Mouse (Mus musculus) macrophage (primary cell): ENCODE data around the gene Stambpl1. TPM values are rescaled to one million over a fixed set of nuclear protein-coding genes. Genes with fewer than 3 reads are reported as not detected.

Experiments
- H3K27ac ChIP-seq: fragments of 350-480 bp; formaldehyde crosslinking; 2 replicates; pipeline ENCODE4 v1.9.0; 2021
- H3K36me3 ChIP-seq: fragments of 350-480 bp; formaldehyde crosslinking; 2 replicates; pipeline ENCODE4 v1.9.0; 2021; ENCODE audit errors: inconsistent target
- H3K4me3 ChIP-seq: fragments of 350-480 bp; formaldehyde crosslinking; 2 replicates; pipeline ENCODE4 v1.9.0; 2021; ENCODE audit errors: inconsistent target
- H3K79me2 ChIP-seq: fragments of 350-480 bp; formaldehyde crosslinking; 2 replicates; pipeline ENCODE4 v1.9.0; 2021; ENCODE audit errors: inconsistent target
- WGBS: methylation state at CpG from one replicate; pipeline ENCODE4 v1.1.7; 2026; ENCODE audit warnings: inconsistent platforms; ENCODE audit not compliant: missing documents; 5-methylcytosine and 5-hydroxymethylcytosine counted together
- polyA plus RNA-seq: library from polyadenylated mRNA; stranded (reverse); fragments of 250-400 nt; gene quantifications from 3 replicates; pipeline ENCODE4 v1.2.4, GENCODE M21; 2018; ENCODE audit warnings: inconsistent platforms
- total RNA-seq, 78 experiments: library from RNA; depleted of rRNA; stranded (reverse); fragments of 250-400 nt; gene quantifications; 1 replicate in 9 of 78; 2 replicates in 24 of 78; 3 replicates in 43 of 78; 4 replicates in 2 of 78; pipeline ENCODE4 v1.2.4; 2018; ENCODE audit warnings: inconsistent platforms in 56 of 78

Stambpl1 gene
- 10 to 100 TPM in 22 of 26 experiments, 1 to 10 TPM in 4; 7.0 to 42.2 (median 22.8) TPM for total RNA-seq (2018; cell fraction: chromatin; rRNA removed)
- 10 to 100 TPM in 24 of 26 experiments, 1 to 10 TPM in 2; 8.7 to 35.3 (median 24.2) TPM for total RNA-seq (2018; cell fraction: cytosol; rRNA removed)
- 10 to 100 TPM in 25 of 26 experiments, 1 to 10 TPM in 1; 9.4 to 42.3 (median 21.2) TPM for total RNA-seq (2018; cell fraction: nucleus; rRNA removed)
- 17.9 to 23.8 TPM (median 22.2 TPM) in 3 replicates for polyA plus RNA-seq

DNA sequence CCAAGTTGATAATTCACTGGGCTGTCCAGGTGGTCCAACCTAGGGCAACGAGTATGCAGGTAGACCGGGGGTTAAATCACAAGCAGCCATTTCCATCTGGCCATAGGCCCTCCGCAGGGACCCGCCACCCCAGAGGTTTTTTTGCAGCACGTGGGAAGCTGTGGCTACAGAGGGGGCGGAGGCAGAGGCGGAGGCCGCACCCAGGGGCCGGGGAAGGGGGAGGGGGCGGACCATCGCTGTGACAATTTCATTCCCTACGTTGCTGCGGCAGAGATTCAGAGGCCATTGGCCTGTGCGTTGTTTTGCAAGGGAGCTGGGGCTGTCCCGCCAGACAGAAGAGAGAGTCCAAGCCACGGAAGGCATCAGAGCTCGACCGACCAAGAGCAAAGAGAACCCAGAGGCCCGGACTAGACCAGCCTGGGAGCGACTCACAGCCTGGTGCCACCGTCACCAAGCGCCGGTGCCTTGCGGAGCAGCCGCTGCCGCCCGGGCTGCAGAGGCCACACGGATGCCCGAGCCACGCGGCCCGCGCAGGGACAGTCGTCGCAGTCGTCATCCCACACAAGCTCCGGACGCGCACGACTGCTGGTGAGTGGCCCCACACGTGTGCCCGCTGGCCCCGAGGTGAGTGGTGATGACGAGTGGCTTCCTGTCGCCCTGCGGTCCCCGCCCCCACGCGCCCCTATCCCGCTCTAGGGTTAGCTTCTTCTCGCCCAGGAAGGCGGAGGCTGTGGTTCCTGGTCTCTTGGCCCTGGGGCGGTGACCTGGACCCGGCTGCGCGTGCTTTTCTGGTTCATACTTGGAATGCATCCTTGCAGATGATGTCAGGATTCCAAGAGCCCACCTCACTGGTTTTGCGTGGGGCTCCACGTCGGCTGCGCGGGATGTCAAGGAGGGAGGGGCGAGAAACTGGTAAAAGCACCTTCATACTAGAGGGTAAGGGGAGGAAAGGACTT is at the start of gene Stambpl1:
Gene Stambpl1, plus strand, starts transcription at position 222 of the 956 bp plus-strand sequence.
- Histone ChIP-seq H3K79me2 (peaks cover 48% of the 10 kb centered on the region), H3K27ac (peak within 1 kb of the TSS; percentile 82), H3K4me3 (peak within 1 kb of the TSS; percentile 91), H3K36me3 (no peaks in the 10 kb centered on the region)
- WGBS = under 1% methylated on average over 62 of the region's 62 CpGs

- H3K4me3 ChIP-seq = no peak overlapping the region
- H3K27ac ChIP-seq = no peak overlapping the region
- 21% methylated on average over 4 of the region's 4 CpGs for WGBS
These were observed 43.6 kb upstream of the Stambpl1 start for GRCm38 (mm10) chr19:34148421-34148820.

DNA sequence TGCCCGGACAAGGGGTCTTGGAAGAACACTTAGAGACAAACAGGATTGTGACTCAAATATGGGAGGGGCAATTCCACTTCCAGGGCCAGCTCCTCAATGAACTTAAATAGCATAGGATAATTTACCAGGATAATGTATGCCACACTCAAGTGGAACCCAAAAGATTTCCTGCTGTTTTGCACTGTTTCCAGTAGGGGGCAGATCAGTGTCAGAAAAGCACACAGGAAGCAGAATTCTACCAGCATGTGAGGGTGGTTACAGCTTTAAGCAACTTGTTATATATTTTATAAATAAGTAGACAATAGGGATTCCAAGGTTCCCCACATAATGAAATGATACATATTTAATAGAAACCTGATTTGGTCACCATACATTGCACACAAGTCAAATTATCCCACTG is 40.1 kb upstream of the Stambpl1 start:
- 88% methylated on average over 1 of the region's 1 CpGs for WGBS
- Histone ChIP-seq H3K36me3 (no peaks in the 10 kb centered on the region), H3K27ac (no peak overlapping the region), H3K4me3 (no peak overlapping the region), H3K79me2 (no peaks in the 10 kb centered on the region)

More at GRCm38 (mm10) chr19:34148421-34148820, 43.6 kb upstream of the Stambpl1 start:
- Histone ChIP-seq H3K36me3 (no peaks in the 10 kb centered on the region), H3K79me2 (no peaks in the 10 kb centered on the region)

DNA sequence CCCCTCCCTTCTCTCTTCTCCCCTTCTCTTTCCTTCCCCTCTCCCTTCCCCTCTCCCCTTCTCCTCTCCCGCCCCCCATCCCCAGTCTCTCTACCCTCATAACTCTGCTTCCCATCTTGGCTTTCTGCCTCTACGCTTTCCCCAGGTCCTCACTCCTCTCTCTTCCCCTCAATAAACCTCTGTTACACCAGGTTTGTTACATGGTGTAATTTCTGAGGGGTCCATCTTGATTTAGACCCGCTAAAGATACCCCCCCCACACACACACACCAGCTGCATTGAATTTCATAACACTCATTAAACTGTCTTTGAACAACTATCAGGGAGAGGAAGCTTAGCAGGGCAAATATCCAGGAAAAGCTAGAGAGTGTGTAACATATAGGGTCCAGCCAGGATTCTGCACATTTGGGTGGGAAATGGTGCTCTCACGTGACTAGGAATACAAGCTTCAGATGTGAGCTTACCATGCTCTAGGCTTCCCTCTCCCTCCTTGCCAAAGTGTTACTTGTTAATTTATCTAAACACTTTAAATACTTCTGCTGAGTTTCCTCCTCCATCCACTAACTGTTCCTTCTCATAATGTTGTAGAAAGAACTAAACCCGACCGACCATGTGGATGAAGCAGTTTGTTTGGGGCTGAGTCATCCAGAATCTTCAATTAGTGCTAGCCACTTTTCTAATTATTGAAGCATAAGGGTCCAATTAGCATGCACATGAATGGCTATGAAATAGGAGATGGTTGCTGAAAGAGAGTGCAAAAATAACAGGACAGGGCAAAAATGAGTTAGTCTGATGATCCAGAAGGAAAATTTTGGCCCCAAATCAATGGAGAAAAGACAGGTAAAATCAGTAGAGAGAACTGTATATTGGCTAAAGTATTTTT is 38.5 kb upstream of the Stambpl1 start:
- Histone ChIP-seq H3K79me2 (no peaks in the 10 kb centered on the region), H3K4me3 (no peak overlapping the region), H3K36me3 (no peaks in the 10 kb centered on the region), H3K27ac (no peak overlapping the region)
- 73% methylated on average over 5 of the region's 6 CpGs for WGBS

DNA sequence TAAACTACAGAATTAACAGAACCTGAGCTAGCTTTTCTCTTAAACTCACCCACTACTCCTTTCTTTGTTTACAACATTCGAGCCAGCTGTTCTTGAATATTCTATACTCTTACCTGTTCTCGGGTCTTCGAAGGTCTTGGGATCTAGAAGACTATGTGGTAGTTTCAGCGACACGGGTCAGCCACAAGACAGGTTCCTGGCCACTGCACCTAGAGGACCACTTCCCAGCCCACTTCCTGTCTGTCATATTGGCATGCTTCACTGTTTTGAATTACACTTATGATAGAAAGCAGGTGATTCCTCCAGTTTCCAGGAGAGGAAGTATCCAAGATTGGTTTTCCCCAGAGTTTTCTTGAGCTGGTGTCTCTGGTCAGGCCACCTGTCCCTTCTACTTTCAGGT is 29.3 kb upstream of the Stambpl1 start:
- WGBS = 44% methylated on average over 5 of the region's 5 CpGs
- H3K36me3 ChIP-seq = no peaks in the 10 kb centered on the region
- H3K79me2 ChIP-seq = no peaks in the 10 kb centered on the region
- H3K4me3 ChIP-seq = no peak overlapping the region
- no peak overlapping the region for H3K27ac ChIP-seq

GRCm38 (mm10) chr19:34165891-34166290 is 26.1 kb upstream of the Stambpl1 start, which contains the start of gene Ankrd22:
Gene Ankrd22, minus strand, starts transcription at chr19:34166053.
- 22% methylated on average over 5 of the region's 5 CpGs for WGBS
- Histone ChIP-seq H3K79me2 (no peaks in the 10 kb centered on the region), H3K36me3 (no peaks in the 10 kb centered on the region), H3K27ac (no peak within 1 kb of the TSS), H3K4me3 (no peak within 1 kb of the TSS)

DNA sequence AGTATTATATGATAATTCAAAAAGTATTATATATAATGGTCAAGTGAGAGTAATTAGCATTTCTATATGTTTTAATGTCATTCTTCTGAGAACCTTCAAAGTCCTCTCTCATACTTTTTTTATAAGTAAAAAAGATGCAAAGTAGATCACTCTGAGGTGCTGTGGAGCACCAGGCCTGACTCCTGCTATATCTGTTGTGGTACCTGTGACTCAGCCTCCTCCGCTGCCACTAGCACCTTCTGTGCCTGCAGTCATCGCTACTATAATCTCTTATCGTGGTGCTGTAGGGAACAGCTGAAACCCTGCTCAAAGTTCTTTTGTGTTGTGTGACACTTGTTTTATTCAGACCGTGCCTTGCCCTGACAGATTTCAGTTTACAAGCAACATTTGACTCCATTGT is 25.6 kb upstream of the Stambpl1 start:
- H3K27ac ChIP-seq = no peak overlapping the region
- H3K36me3 ChIP-seq = no peaks in the 10 kb centered on the region
- 91% methylated on average over 4 of the region's 4 CpGs for WGBS
- no peaks in the 10 kb centered on the region for H3K79me2 ChIP-seq
- H3K4me3 ChIP-seq = no peak overlapping the region

DNA sequence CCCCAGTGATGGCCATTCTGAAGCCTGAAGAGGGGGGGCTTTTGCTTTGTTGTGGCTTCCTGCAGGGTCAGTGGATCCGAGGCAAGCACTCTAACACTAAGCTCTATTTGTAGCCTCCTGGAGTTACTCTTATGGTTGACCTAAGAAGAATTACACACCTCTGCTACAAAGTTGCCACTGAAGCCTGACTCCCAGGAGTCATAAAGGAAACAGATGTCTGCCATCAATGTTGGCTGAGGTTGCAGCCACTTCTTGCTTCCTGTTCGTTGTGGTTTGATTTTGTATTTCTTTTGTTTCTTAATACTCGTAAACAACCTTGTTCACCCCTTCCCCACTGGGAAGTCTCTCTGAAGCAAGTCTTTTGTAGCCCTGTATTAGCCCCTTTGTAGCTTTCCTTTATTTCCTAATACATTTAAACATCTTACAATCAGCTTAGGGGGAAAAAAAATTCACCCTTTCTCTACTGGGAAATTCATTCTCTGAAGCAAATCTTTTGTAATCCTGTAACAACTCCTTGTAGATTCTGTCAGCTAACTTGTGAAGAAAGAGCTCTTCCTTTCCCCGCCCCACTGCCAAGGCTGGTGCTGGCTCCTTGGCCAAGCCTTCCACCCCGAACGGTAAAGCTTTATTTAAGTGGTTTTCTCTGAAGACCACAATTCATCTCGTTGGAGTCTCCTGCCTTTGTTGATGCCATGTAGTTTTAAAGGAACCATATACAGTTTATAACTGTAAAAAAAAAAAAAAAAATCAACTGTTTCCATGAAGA is 23.9 kb upstream of the Stambpl1 start:
- no peaks in the 10 kb centered on the region for H3K79me2 ChIP-seq
- no peaks in the 10 kb centered on the region for H3K36me3 ChIP-seq
- no peak overlapping the region for H3K4me3 ChIP-seq
- WGBS = 22% methylated on average over 7 of the region's 7 CpGs
- H3K27ac ChIP-seq = no peak overlapping the region

DNA sequence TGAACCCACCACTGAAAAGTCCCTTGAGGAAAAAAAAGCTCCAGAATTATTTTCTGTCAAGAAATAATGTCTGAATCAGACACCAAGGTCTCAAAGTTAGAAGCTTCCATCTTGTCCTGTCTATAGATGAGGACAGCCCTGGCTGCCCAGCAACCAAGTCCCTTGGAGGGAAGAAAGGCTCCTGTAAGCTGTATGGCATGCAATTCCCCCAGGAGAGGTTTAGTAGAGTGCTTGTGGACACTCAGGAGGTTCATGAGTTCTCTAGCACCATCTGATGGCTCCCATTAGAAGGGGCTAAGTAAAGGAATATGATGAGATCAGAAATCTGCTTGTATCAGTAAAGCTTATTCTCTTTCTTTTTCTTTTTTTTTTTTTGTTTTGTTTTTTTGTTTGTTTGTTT is 22.9 kb upstream of the Stambpl1 start:
- Histone ChIP-seq H3K79me2 (no peaks in the 10 kb centered on the region), H3K4me3 (no peak overlapping the region), H3K27ac (no peak overlapping the region), H3K36me3 (no peaks in the 10 kb centered on the region)

DNA sequence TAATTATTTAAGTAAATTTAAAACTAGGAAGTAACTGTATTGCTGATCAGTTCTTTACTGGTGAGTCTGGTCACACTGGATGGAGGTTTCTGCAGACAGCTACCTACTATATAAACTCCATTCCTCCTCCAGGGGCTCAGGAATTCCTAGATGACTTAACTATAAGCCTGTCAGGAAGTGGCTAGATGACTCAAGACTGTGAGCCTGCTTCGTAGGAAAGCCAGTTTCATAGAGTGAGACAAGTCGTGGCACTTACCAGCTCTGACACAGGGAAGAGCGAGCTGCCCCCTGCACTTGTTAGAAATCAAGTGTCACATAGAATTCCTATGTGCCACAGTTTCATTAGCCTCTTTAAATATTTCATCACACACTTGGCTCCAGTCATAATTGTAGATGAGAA is 20.9 kb upstream of the Stambpl1 start:
- WGBS = 44% methylated on average over 3 of the region's 3 CpGs
- no peaks in the 10 kb centered on the region for H3K36me3 ChIP-seq
- H3K4me3 ChIP-seq = no peak overlapping the region
- H3K79me2 ChIP-seq = no peaks in the 10 kb centered on the region
- H3K27ac ChIP-seq = no peak overlapping the region

GRCm38 (mm10) chr19:34174004-34174403 is 18.0 kb upstream of the Stambpl1 start:
- H3K36me3 ChIP-seq = no peaks in the 10 kb centered on the region
- 71% methylated on average over 3 of the region's 3 CpGs for WGBS
- no peaks in the 10 kb centered on the region for H3K79me2 ChIP-seq
- no peak overlapping the region for H3K4me3 ChIP-seq
- H3K27ac ChIP-seq = no peak overlapping the region

DNA sequence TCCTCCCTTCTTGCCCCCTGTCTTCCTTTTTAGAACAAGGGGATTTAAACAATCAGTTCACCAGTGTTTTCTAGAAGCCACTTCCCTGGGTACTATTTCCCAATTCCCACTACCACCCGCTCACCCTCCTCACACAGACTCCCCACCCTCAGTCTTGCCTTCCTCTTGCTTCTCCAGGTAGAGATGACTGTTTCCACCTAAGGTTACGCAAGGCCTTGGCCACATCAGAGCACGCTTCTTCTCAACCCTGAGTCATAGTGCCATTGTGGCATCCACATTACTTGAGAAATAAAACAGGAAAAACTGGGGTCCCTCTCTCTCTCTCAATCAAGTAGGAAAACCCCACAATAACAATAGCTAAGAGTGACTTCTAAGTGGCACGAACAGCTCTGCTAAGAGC is 12.9 kb upstream of the Stambpl1 start:
- Histone ChIP-seq H3K4me3 (no peak overlapping the region), H3K79me2 (no peaks in the 10 kb centered on the region)

GRCm38 (mm10) chr19:34180316-34180715 is 11.7 kb upstream of the Stambpl1 start:
- Histone ChIP-seq H3K27ac (no peak overlapping the region), H3K36me3 (no peaks in the 10 kb centered on the region), H3K79me2 (no peaks in the 10 kb centered on the region), H3K4me3 (no peak overlapping the region)
- WGBS = 48% methylated on average over 2 of the region's 2 CpGs

More for the DNA sequence above, 12.9 kb upstream of the Stambpl1 start:
- WGBS = 56% methylated on average over 4 of the region's 4 CpGs
- Histone ChIP-seq H3K27ac (no peak overlapping the region), H3K36me3 (no peaks in the 10 kb centered on the region)

DNA sequence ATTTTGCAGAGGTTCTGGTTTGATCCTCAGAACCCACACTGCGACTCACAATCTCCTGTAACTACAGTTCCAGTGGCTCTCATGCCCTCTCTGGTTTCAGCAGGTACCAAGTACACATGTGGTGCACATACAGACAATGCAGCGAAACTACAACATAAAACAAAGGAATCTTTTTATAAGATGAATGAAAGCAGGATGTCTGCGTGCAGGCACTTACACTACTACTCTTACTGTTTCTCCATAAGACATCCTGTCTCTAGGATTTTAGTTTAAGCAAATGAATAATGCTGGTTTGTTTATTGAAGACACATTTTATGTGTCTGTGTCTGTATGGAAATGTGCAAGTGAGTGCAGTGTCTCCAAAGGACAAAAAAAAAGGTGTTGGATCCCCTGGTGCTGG is 10.8 kb upstream of the Stambpl1 start:
- H3K79me2 ChIP-seq = no peaks in the 10 kb centered on the region
- H3K36me3 ChIP-seq = no peaks in the 10 kb centered on the region
- no peak overlapping the region for H3K27ac ChIP-seq
- H3K4me3 ChIP-seq = no peak overlapping the region
- 92% methylated on average over 3 of the region's 3 CpGs for WGBS
